Mouse (Mus musculus): ENCODE results near the gene Ccdc13. TPM values are rescaled to one million over a fixed set of nuclear protein-coding genes. Genes with fewer than 3 reads are reported as not detected.

Gene Ccdc13
- polyA plus RNA-seq, 1 experiment from 2014 or later, result 4.0 TPM

- Histone ChIP-seq H3K27me3 (replicated peaks) (no peaks in the 10 kb centered on the region), H3K4me3 (replicated peaks) (no peak overlapping the region), H3K36me3 (peaks cover 44% of the 10 kb centered on the region), H3K4me2 (no peak overlapping the region), H3K9ac (replicated peaks) (no peak overlapping the region), H3K4me1 (peaks cover 34% of the 10 kb centered on the region), H3K9me3 (replicated peaks) (no peaks in the 10 kb centered on the region), H3K27ac (replicated peaks) (no peak overlapping the region)
- ATAC-seq (ENCODE audit: low FRiP score), result no peak
- WGBS, result 86% methylated on average over 3 of the region's 3 CpGs
These were observed 82.5 kb downstream of the Ccdc13 start for GRCm38 (mm10) chr9:121756785-121757184.

- Histone ChIP-seq H3K4me3 (replicated peaks) (no peak overlapping the region), H3K9me3 (replicated peaks) (no peaks in the 10 kb centered on the region), H3K27ac (replicated peaks) (no peak overlapping the region), H3K9ac (replicated peaks) (no peak overlapping the region), H3K4me2 (no peak overlapping the region), H3K36me3 (peaks cover 65% of the 10 kb centered on the region), H3K4me1 (peaks cover 20% of the 10 kb centered on the region), H3K27me3 (replicated peaks) (no peaks in the 10 kb centered on the region)
- no peak for ATAC-seq (ENCODE audit: low FRiP score)
- 98% methylated on average over 3 of the region's 3 CpGs for WGBS
These were observed 84.6 kb downstream of the Ccdc13 start for GRCm38 (mm10) chr9:121754624-121755023.

GRCm38 (mm10) chr9:121752774-121753173, 86.5 kb downstream of the Ccdc13 start:
- H3K27ac ChIP-seq (replicated peaks), result no peak overlapping the region
- no peak for ATAC-seq (ENCODE audit: low FRiP score)
- H3K9ac ChIP-seq (replicated peaks), result no peak overlapping the region
- H3K4me1 ChIP-seq, result peaks cover 8% of the 10 kb centered on the region
- 97% methylated on average over 9 of the region's 9 CpGs for WGBS
- peaks cover 84% of the 10 kb centered on the region for H3K36me3 ChIP-seq
- no peak overlapping the region for H3K4me3 ChIP-seq (replicated peaks)
- H3K27me3 ChIP-seq (replicated peaks), result no peaks in the 10 kb centered on the region
- H3K9me3 ChIP-seq (replicated peaks), result no peaks in the 10 kb centered on the region
- H3K4me2 ChIP-seq, result no peak overlapping the region

Other genes with a start within 250 kb of the Ccdc13 start
- 0.77 TPM in 1 of 2 replicates, not detected in the other for gene Lyzl4, start 197.4 kb downstream of the Ccdc13 start, polyA plus RNA-seq (2015; fragmentation: Nextera tagmentation; extraction: Ambion mirVana)
- gene Vipr1, start 196.7 kb downstream of the Ccdc13 start, polyA plus RNA-seq (2015; fragmentation: Nextera tagmentation; extraction: Ambion mirVana), result 0.38 and 1.1 TPM in 2 replicates
- 20.0 and 21.3 TPM in 2 replicates for gene Sec22c, start 134.0 kb downstream of the Ccdc13 start, polyA plus RNA-seq (2015; fragmentation: Nextera tagmentation; extraction: Ambion mirVana)
- 182 and 206 TPM in 2 replicates for gene Ss18l2, start 129.1 kb downstream of the Ccdc13 start, polyA plus RNA-seq (2015; fragmentation: Nextera tagmentation; extraction: Ambion mirVana)
- 51.5 and 52.8 TPM in 2 replicates for gene Nktr, start 120.3 kb downstream of the Ccdc13 start, polyA plus RNA-seq (2015; fragmentation: Nextera tagmentation; extraction: Ambion mirVana)
- gene Zfp651, start 80.1 kb downstream of the Ccdc13 start, polyA plus RNA-seq (2015; fragmentation: Nextera tagmentation; extraction: Ambion mirVana), result 27.9 and 36.3 TPM in 2 replicates
- 2.7 and 3.6 TPM in 2 replicates for gene Klhl40, start 61.9 kb downstream of the Ccdc13 start, polyA plus RNA-seq (2015; fragmentation: Nextera tagmentation; extraction: Ambion mirVana)
- gene Hhatl, start 47.0 kb downstream of the Ccdc13 start, polyA plus RNA-seq (2015; fragmentation: Nextera tagmentation; extraction: Ambion mirVana), result 0.38 and 0.64 TPM in 2 replicates
- 149 and 169 TPM in 2 replicates for gene Higd1a, start 18.9 kb upstream of the Ccdc13 start, polyA plus RNA-seq (2015; fragmentation: Nextera tagmentation; extraction: Ambion mirVana)
- gene Ackr2, start 58.9 kb upstream of the Ccdc13 start, polyA plus RNA-seq (2015; fragmentation: Nextera tagmentation; extraction: Ambion mirVana), result 1.5 and 1.7 TPM in 2 replicates
- gene Cyp8b1, start 76.8 kb upstream of the Ccdc13 start, polyA plus RNA-seq (2015; fragmentation: Nextera tagmentation; extraction: Ambion mirVana), result not detected in 2 replicates
- gene Fam198a, start 111.5 kb upstream of the Ccdc13 start, polyA plus RNA-seq (2015; fragmentation: Nextera tagmentation; extraction: Ambion mirVana), result 1.9 and 2.4 TPM in 2 replicates
- 34.3 and 37.8 TPM in 2 replicates for gene Pomgnt2, start 157.6 kb upstream of the Ccdc13 start, polyA plus RNA-seq (2015; fragmentation: Nextera tagmentation; extraction: Ambion mirVana)

Data from neural tube, embryonic 15.5 days (tissue).